Mouse (Mus musculus) bone marrow macrophage, adult 2 months (primary cell): ENCODE measurements around the gene Fstl5.

Experiments
- CTCF ChIP-seq: IDR thresholded peaks from 2 replicates; pipeline ENCODE4 v1.5.1; 2012; ENCODE audit warnings: low read depth, mild to moderate bottlenecking, low read length, moderate library complexity
- POLR2A ChIP-seq: IDR thresholded peaks from 2 replicates; pipeline ENCODE4 v1.6.1; 2012; ENCODE audit warnings: mild to moderate bottlenecking, low read depth, low read length, borderline replicate concordance

DNA sequence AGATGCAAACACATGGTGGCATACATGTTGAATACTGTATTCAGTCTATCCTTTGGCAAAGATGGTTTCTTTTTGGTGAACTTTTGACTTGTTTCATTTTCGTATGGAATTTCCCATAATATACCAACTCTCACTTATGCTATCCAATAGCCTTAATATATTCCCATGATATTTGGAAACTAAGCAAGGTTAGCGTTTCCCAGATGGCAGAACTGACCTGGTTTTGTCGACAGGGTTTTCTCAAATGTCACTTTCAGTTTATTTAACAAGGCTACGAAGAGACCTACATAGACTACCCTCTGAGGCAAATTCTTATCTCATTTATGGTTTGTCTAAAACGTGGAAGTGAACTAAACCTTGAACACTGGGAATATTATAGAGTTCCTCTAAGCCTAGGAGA lies 596.8 kb downstream of the Fstl5 start:
- no peak for TF ChIP-seq CTCF
- TF ChIP-seq POLR2A: no peak
